ENCODE assay signal across 35 mouse cellular contexts in genomic region chr9:95105768-95106167, GRCm38 (mm10).
"Had no signal": no experiment of that assay in that cellular context is flagged by ENCODE, and none has a peak within 500 bp of the region (broad histone marks: within the 10 kb centered on the region; RNA-seq: fewer than 3 reads in every experiment).

No protein-coding gene starts in this region.

- H3K27me3 ChIP-seq: heart, embryonic 12.5 days; heart, embryonic 13.5 days; heart, embryonic 15.5 days; hindbrain, embryonic 12.5 days; hindbrain, embryonic 13.5 days; hindbrain, embryonic 15.5 days; intestine, embryonic 15.5 days; kidney, embryonic 15.5 days had no signal

- DNase-seq: heart, postnatal 10 days; heart, postnatal 14 days; heart, postnatal 36 days; heart, postnatal 4 days; kidney, adult 11 months; kidney, adult 18-20 months; kidney, adult 2 months; kidney, adult 8-10 months; kidney, adult 9 months; kidney, postnatal 10 days; kidney, postnatal 14 days; kidney, postnatal 25 days; kidney, postnatal 36 days; kidney, postnatal 4 days; layer of hippocampus, adult 9-11 months; layer of hippocampus, postnatal 36 days had no signal

- H3K36me3 ChIP-seq: heart, embryonic 10.5 days; heart, embryonic 12.5 days; heart, embryonic 13.5 days; heart, embryonic 15.5 days; hindbrain, embryonic 10.5 days; hindbrain, embryonic 12.5 days; hindbrain, embryonic 13.5 days; hindbrain, embryonic 15.5 days; intestine, embryonic 15.5 days; kidney, embryonic 15.5 days had no signal

- H3K9ac ChIP-seq: heart, embryonic 12.5 days; heart, embryonic 13.5 days; heart, embryonic 15.5 days; hindbrain, embryonic 12.5 days; hindbrain, embryonic 13.5 days; hindbrain, embryonic 14.5 days; hindbrain, embryonic 15.5 days; intestine, embryonic 15.5 days; kidney, embryonic 15.5 days had no signal

- H3K4me1 ChIP-seq: heart, embryonic 10.5 days; heart, embryonic 12.5 days; heart, embryonic 13.5 days; heart, embryonic 15.5 days; hindbrain, embryonic 10.5 days; hindbrain, embryonic 12.5 days; hindbrain, embryonic 15.5 days; intestine, embryonic 15.5 days had no signal

- H3K4me2 ChIP-seq: heart, embryonic 11.5 days; heart, embryonic 12.5 days; heart, embryonic 13.5 days; heart, embryonic 15.5 days; hindbrain, embryonic 12.5 days; hindbrain, embryonic 13.5 days; hindbrain, embryonic 14.5 days; hindbrain, embryonic 15.5 days; intestine, embryonic 15.5 days; kidney, embryonic 15.5 days had no signal

- H3K9me3 ChIP-seq: heart, embryonic 10.5 days; heart, embryonic 12.5 days; heart, embryonic 13.5 days; heart, embryonic 15.5 days; hindbrain, embryonic 10.5 days; hindbrain, embryonic 12.5 days; hindbrain, embryonic 13.5 days; hindbrain, embryonic 15.5 days; intestine, embryonic 15.5 days; kidney, embryonic 15.5 days had no signal

- H3K4me3 ChIP-seq: heart, embryonic 10.5 days; heart, embryonic 12.5 days; heart, embryonic 13.5 days; heart, embryonic 15.5 days; hindbrain, embryonic 10.5 days; hindbrain, embryonic 12.5 days; hindbrain, embryonic 13.5 days; hindbrain, embryonic 15.5 days; intestine, embryonic 15.5 days; kidney, embryonic 15.5 days; layer of hippocampus, adult 2 months; left cerebral cortex, adult 2 months had no signal

- H3K27ac ChIP-seq: heart, embryonic 10.5 days; heart, embryonic 13.5 days; heart, embryonic 15.5 days; hindbrain, embryonic 10.5 days; hindbrain, embryonic 12.5 days; hindbrain, embryonic 13.5 days; hindbrain, embryonic 14.5 days; hindbrain, embryonic 15.5 days; hindbrain, postnatal 0 days; intestine, embryonic 15.5 days; kidney, embryonic 15.5 days; kidney, postnatal 0 days; layer of hippocampus, adult 2 months; left cerebral cortex, adult 2 months had no signal

- ATAC-seq: hindbrain, embryonic 16.5 days; hindbrain, postnatal 0 days; intestine, embryonic 15.5 days; intestine, embryonic 16.5 days; intestine, postnatal 0 days had no signal
